Mouse (Mus musculus) spleen, embryonic (tissue): Measurements from ENCODE around the gene Cog1.

ENCODE experiments used
- CTCF ChIA-PET: fragments of 350-600 bp; sonication (Branson Sonifier 250); formaldehyde crosslinking; loops from one replicate; lab custom pipeline; 2022; lab: Charles Lee

Gene Cog1

GRCm38 (mm10) chr11:113631302-113631701, 17.7 kb upstream of the Cog1 start:
- CTCF ChIA-PET, result interaction anchor here (0.5 to 0.8 kb wide), 2 partner anchors 79 to 335 kb away, joined by 3 read pairs; no protein-coding TSS in a partner anchor

DNA sequence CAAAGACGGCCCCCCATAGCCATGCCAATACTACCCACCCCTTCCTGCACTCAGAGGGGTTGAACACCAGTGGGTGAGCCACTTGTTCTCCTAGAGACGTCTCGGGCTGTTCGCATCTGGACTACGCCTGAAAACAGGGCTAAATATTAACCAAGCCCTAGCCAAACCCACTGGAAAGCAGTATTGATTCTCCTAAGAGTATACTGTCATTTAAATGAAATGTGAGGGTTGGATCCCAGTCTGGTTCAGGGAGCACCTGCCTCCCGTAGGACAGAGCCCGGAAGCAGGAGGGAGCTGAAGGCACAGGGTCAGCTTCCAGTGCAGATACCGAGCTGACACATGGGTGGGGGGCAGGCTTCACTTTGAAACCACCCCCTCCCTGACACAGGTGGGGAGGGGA, 17.1 kb upstream of the Cog1 start:
- CTCF ChIA-PET, result no interaction called here

- CTCF ChIA-PET, result no interaction called here
Observed at GRCm38 (mm10) chr11:113632303-113632702, 16.7 kb upstream of the Cog1 start.

DNA sequence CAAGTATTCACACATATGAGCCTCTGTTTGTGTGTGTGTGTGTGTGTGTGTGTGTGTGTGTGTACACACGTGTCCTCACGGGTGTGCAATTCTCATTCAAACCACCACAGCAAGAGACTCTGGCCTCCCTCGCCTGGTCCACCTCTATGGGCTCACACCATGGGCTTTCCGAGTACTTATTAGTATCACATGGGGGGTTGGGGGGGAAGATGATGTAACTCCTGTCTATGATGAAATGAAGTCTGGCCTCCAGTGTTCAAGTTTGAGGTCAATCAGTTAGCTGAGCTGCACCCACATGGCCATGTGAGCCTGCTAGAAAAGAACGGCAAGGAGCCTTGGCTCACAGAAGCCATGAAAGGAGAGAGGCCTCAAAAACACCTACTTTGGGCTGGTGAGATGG, 15.6 kb upstream of the Cog1 start:
- CTCF ChIA-PET, result interaction anchor here (0.6 kb wide), 1 partner anchor 514 kb away, joined by 10 read pairs; no protein-coding TSS in a partner anchor

DNA sequence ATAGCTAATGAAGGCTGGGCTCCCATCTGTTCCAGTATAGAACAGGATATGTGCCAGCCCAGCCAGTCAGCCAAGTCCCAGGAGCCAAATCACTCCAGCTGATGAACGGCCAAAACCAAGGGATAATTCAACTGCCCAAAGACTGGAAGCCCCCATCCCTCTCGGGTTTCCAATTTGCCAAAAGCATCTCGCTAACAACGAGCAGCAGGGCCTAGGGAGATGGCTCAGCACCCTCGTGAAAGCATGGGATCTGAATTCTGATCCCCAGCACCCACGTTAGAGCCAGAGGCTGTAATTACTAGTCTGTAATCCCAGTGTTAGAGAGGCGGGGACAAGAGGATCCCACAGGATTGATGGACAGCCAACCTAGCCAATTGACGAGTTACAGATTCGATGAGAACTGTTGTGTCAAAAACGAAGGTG, 14.3 kb upstream of the Cog1 start:
- CTCF ChIA-PET, result no interaction called here

DNA sequence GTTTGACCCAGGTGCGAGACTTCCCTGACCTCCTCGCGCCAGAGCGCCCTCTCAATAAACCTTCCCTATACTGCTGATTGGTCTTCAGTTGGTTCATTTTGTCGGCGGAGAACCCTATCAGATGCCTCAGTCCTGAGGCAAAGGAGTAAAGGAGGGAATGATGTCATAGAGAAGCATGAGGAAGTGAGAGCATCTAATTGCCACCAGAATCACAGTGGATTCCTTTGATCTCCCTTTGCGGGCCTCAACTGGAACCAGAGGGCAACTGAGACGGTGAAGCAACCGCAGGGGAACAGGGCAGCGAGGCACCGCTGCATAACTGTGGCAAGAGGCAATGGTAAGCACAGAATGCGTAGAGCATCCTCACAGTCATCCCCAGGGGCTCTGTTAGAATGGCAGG, 10.3 kb upstream of the Cog1 start:
- CTCF ChIA-PET, result no interaction called here

- CTCF ChIA-PET, result no interaction called here
Observed at GRCm38 (mm10) chr11:113645181-113645580, 3.8 kb upstream of the Cog1 start.

GRCm38 (mm10) chr11:113648152-113648551, 817 bp upstream of the Cog1 start:
- CTCF ChIA-PET, result no interaction called here

DNA sequence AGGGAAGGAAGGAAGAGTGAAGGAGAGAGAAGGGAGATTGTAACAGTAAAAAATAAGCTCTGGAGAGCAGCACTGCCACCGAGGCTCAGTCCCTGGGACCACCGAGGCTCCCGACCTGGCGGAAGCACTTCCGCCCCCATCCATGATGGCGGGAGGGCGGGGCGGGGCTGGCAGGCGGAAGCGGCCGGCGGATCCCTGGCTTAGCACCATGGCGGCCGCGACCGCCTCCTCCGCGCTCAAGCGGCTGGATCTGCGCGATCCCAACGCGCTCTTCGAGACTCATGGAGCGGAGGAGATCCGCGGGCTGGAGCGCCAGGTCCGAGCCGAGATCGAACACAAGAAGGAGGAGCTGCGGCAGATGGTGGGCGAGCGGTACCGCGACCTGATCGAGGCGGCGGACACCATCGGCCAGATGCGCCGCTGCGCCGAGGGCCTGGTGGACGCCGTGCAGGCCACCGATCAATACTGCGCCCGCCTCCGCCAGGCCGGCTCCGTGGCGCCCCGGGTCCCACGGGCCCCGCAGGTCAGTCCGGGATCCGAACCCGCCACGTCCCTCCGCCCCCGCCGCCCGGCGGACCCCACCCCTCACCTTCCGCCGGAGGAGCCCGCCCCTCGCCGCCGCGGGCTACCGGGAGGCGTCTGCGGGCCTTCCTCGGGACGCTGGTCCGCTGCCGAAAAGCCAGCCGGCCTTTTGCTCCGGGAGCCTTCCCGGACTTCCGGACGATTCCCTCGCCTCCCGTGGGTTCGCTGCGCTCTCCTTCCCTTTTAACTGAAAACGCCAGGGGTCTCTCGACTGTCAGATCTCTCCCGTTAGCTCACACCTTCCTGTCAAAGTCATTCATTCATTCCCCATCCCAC, 613 bp downstream of the Cog1 start, which contains the start of gene Slc39a11:
Gene Slc39a11, minus strand, starts transcription at position 727 of the 858 bp plus-strand sequence.
- CTCF ChIA-PET, result no interaction called here

- CTCF ChIA-PET, result interaction anchor here (1.1 kb wide), 1 partner anchor 9 kb away, joined by 3 read pairs; no protein-coding TSS in a partner anchor
Observed at GRCm38 (mm10) chr11:113651206-113651906, 2.4 kb downstream of the Cog1 start.

- CTCF ChIA-PET, result interaction anchor here (1.1 kb wide), 1 partner anchor 8 kb away, joined by 3 read pairs; no protein-coding TSS in a partner anchor
Observed at GRCm38 (mm10) chr11:113651907-113652273, 2.9 kb downstream of the Cog1 start.

DNA sequence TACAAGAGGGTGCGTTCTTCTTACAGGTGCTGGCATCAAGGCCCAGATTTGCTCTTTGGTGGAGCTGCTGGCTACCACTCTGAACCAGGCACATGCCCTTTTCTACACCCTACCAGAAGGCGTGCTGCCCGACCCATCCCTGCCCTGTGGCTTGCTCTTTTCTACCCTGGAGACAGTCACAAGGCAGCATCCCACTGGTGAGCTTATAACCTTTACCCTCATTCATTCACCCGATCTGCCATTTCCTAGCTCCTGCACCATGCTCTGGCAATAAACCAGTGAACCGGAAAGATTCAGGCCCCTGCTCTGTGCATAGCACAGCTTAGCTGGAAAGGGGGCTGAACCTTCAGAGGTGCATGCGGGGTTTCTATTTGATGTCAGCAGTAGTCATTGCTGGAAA, 3.5 kb downstream of the Cog1 start:
- CTCF ChIA-PET, result no interaction called here

GRCm38 (mm10) chr11:113654105-113654504, 5.1 kb downstream of the Cog1 start:
- CTCF ChIA-PET, result interaction anchor here (1.4 kb wide), 1 partner anchor 11 kb away, joined by 4 read pairs; no protein-coding TSS in a partner anchor

GRCm38 (mm10) chr11:113654561-113655270, 5.7 kb downstream of the Cog1 start:
- CTCF ChIA-PET, result interaction anchor here (1.4 kb wide), 1 partner anchor 10 kb away, joined by 4 read pairs; no protein-coding TSS in a partner anchor

DNA sequence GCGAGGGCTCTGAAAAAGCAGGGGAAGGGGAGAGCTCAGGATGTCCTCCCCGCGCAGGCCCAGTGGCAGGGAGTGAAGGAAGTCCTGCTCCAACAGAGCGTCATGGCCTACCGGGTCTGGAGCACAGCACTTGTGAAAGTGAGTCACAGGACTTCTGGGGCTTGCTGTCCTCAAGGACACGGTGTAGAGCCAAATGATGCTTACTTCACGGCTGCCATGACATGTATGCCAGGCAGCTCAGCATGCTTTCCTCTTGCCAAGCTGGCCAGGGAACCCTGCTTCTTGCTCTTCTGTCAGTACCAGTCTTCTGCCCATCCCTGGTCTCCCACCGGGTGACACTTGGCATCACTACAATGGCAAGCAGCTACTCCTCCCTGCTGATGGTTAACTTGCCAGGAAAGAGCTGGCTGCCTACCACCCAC, 7.6 kb downstream of the Cog1 start:
- CTCF ChIA-PET, result no interaction called here

- CTCF ChIA-PET, result interaction anchor here (0.6 kb wide), 1 partner anchor 162 kb away, joined by 7 read pairs; no protein-coding TSS in a partner anchor
Observed at GRCm38 (mm10) chr11:113657221-113657620, 8.3 kb downstream of the Cog1 start.

GRCm38 (mm10) chr11:113658319-113658718, 9.3 kb downstream of the Cog1 start:
- CTCF ChIA-PET, result interaction anchor here (0.6 kb wide), 1 partner anchor 42 kb away, joined by 3 read pairs; no protein-coding TSS in a partner anchor

GRCm38 (mm10) chr11:113658763-113659162, 9.8 kb downstream of the Cog1 start:
- CTCF ChIA-PET, result interaction anchor here (0.6 kb wide), 1 partner anchor 43 kb away, joined by 3 read pairs; no protein-coding TSS in a partner anchor

- CTCF ChIA-PET, result interaction anchor here (0.6 to 0.7 kb wide), 3 partner anchors 9 to 1695 kb away, joined by 3 read pairs; no protein-coding TSS in a partner anchor
Observed at GRCm38 (mm10) chr11:113660213-113660612, 11.2 kb downstream of the Cog1 start.

DNA sequence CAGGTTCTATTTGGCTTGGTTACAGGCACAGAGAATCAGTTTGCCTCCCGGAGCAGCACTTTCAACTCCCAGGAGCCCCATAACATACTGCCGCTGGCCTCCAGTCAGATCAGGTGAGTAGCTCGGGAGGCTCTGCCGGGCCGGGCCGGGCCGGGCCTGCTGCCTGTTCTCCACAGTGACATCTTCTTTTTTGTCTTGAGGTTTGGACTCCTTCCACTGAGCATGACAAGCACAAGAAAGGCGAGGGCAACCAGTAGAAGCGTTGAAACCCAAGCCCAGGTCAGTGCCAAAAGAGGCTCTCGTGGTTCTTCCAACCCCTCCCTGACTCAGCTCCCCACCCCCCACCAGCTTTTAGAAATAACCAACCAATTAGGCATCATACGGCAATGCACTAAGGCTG, 12.0 kb downstream of the Cog1 start:
- CTCF ChIA-PET, result no interaction called here

DNA sequence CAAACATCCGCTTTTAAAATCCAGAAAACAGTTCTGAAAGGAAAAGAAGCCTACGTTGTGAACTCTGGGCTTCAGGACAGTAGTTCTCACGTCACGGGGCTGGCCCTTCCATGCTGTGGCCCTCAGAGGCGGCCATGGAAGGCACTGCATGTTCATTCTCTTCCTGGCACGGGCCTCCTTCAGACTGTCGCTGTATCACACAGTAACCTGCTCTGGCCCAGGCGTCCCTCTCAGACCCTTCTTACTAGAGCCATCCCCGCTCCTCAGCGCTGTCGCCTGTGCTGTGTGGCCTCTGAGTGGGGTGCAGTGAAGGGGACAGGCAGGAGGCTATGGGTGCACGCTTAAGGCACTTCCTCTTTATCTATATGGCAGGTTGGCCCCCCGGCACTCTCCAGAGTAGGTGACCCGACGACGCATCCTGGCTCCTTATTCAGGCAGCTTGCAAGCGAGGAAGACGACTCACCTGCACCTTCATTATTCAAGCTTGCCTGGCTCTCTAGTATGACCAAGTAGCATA, 12.9 kb downstream of the Cog1 start:
- CTCF ChIA-PET, result no interaction called here
